Mouse (Mus musculus) erythroblast, embryonic 14.5 days (primary cell): ENCODE results near the gene Igf2bp3.

Experiments used
- GATA1 ChIP-seq: IDR thresholded peaks from 2 replicates; pipeline ENCODE4 v1.6.1; 2012; ENCODE audit warnings: low read length, inconsistent platforms, mixed read lengths
- TAL1 ChIP-seq: IDR thresholded peaks from 3 replicates; pipeline ENCODE4 v1.6.1; 2012; ENCODE audit warnings: low read length, inconsistent platforms, mixed read lengths

DNA sequence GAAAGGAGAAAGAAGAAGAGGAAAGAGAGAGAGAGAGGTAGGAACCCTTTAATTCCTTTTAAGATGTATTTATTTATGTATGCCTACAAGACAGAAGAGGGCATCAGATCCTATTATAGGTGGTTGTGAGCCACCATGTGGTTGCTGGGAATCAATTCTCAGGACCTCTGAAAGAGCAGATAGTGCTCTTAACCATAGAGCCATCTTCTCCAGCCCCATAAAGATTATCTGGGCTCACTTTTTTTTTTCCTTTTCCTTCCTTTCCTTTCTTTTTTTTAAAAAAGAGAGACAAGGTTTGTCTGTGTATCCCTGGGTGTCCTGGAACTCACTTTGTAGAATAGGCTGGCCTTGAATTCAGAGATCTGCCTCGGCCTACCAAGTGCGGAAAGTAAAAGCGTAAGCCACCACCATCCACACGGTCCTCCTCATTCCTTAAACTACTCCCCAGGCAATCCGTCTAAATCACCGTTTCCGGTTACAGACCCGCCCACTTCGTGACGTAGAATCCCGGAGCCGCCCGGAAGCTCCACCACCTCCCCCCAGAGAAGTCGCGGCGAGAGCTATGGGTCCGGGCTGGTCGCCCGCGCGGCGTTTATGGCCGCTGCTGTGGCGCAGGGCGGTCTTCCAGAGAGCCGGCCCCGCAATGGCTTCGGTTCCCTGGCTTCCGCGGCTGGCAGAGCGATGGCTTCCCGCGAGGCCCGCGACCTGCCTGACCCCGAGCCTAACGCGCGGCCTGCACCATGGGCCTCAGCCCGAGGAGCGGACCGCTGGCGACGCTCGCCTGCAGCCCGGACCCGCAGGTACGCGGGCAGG lies 141.2 kb downstream of the Igf2bp3 start, which contains the start of gene Malsu1:
- TF ChIP-seq GATA1: no peak
- no peak for TF ChIP-seq TAL1
